Mouse (Mus musculus): ENCODE data around the gene Ncf1. TPM values are rescaled to one million over a fixed set of nuclear protein-coding genes. Genes with fewer than 3 reads are reported as not detected.

Gene Ncf1
- polyA plus RNA-seq, 1 experiment, result 8.6 TPM

Other genes starting within 250 kb of the Ncf1 start
- 38.6 and 41.1 TPM in 2 replicates for gene Castor2, start 129.9 kb downstream of the Ncf1 start, polyA plus RNA-seq (2012; rRNA removed)
- 17.1 and 17.8 TPM in 2 replicates for gene Rcc1l, start 52.9 kb downstream of the Ncf1 start, polyA plus RNA-seq (2012; rRNA removed)
- 17.2 and 18.8 TPM in 2 replicates for gene Gtf2ird2, start 45.6 kb downstream of the Ncf1 start, polyA plus RNA-seq (2012; rRNA removed)
- 168 and 188 TPM in 2 replicates for gene Gtf2i, start 85.1 kb upstream of the Ncf1 start, polyA plus RNA-seq (2012; rRNA removed)
- 43.3 and 44.4 TPM in 2 replicates for gene Gtf2ird1, start 227.1 kb upstream of the Ncf1 start, polyA plus RNA-seq (2012; rRNA removed)

Data from frontal cortex, adult 2 months (tissue).